Mouse (Mus musculus) embryonic fibroblast, embryonic 13.5 days (primary cell): ENCODE results near the gene Hpcal4.

Experiments used
- CTCF ChIP-seq: IDR thresholded peaks from 2 replicates; pipeline ENCODE4 v1.5.1; 2011; ENCODE audit warnings: mild to moderate bottlenecking, control low read depth, low read length, moderate library complexity, borderline replicate concordance; ENCODE audit not compliant: insufficient read depth
- POLR2A ChIP-seq: IDR thresholded peaks from 2 replicates; pipeline ENCODE4 v1.6.1; 2011; ENCODE audit warnings: low read depth, mild to moderate bottlenecking, control low read depth, low read length, moderate library complexity

DNA sequence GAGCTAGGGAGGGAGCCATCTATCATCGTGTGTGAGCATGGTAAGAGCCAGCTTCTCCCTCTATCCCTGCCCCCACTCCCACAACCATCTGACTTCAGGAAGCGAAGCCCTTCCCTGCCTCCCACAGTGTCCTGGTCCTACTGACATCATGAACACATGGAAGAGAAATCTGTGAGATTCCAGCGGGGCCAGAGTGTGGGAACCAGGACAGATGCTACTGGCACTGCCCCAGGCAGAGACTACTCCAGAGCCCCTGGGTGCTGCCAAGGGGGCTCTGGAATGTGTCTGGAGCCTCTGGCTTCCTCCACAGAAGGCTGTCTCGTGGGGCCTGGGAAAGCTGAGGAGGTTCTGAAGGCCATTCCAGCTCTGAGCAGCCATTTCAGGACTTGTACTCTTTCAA is 44.7 kb downstream of the Hpcal4 start:
- TF ChIP-seq CTCF (no peak), POLR2A (no peak)
